Mouse (Mus musculus) gastrocnemius, adult 2 months (tissue): ENCODE data around the gene Rab43. TPM values are rescaled to one million over a fixed set of nuclear protein-coding genes. Genes with fewer than 3 reads are reported as not detected.
"Not testable (repeated sequence)": the region's sequence is repeated elsewhere in the genome, so short reads cannot be mapped to it uniquely, and the experiment has no call there.

Experiments
- DNase-seq: peaks from one replicate; pipeline ENCODE4 v3.0.0; 2022
- H3K27ac ChIP-seq: fragments of 200-600 bp; 2 replicates; pipeline ENCODE4 v1.8.1; 2022; ENCODE audit warnings: mild to moderate bottlenecking
- H3K4me3 ChIP-seq: fragments of 200-600 bp; 2 replicates; pipeline ENCODE4 v1.8.1; 2022; ENCODE audit warnings: mild to moderate bottlenecking, moderate library complexity
- CTCF ChIP-seq: fragments of 200-600 bp; IDR thresholded peaks from 2 replicates; pipeline ENCODE4 v1.8.1; 2022; ENCODE audit warnings: antibody characterized with exemption, mild to moderate bottlenecking, moderate library complexity
- intact Hi-C: fragments of 180-260 bp; cut with DNase I; formaldehyde crosslinking; loops from one replicate; pipeline ENCODE4 v1.15.1; 2025
- total RNA-seq, 2 experiments: library from RNA; stranded (reverse); gene quantifications; 2 replicates each; pipeline ENCODE4 v1.2.3; 2021

Gene Rab43
- total RNA-seq, 2 experiments from 2014 or later: 3.9 to 4.9 TPM

- DNase-seq: no peak
- TF ChIP-seq CTCF: no peak
- Histone ChIP-seq H3K27ac (no peak overlapping the region), H3K4me3 (no peak overlapping the region)
- intact Hi-C loops: no loop called here
These were observed 33.4 kb downstream of the Rab43 start for GRCm38 (mm10) chr6:87778294-87779173.

GRCm38 (mm10) chr6:87777842-87778241, 34.1 kb downstream of the Rab43 start, which contains the start of gene Gp9:
Gene Gp9 (plus strand): TSS chr6:87778072.
- Histone ChIP-seq H3K27ac (no peak within 1 kb of the TSS), H3K4me3 (no peak within 1 kb of the TSS)
- no peak for TF ChIP-seq CTCF
- intact Hi-C loops: no loop called here
- DNase-seq: no peak

DNA sequence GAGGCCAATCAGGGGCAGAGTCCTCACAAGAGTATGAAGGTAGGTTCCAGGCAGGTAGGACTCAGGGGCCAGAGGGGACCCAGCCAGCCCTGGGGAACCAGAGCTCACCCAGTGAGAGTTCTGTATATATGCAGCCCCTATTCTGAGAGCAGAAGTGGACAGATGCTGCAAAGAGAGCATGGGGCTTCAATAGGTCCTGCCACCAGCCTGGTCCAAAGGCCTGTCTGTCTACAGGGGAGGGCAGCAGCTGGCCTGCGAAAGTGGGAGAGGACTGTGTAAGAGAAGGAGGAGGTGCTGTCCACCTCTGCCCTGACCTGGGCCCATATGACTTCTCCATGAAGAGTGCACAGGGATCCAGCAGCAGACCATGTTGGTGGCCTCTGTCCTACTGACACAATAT, 35.3 kb downstream of the Rab43 start:
- TF ChIP-seq CTCF: no peak
- intact Hi-C loops: no loop called here
- DNase-seq: no peak

GRCm38 (mm10) chr6:87775588-87776245, 36.2 kb downstream of the Rab43 start:
- Histone ChIP-seq H3K27ac (no peak overlapping the region), H3K4me3 (no peak overlapping the region)
- intact Hi-C loops: no loop called here
- TF ChIP-seq CTCF: no peak
- no peak for DNase-seq

More for the DNA sequence above, 35.3 kb downstream of the Rab43 start:
- no peak overlapping the region for H3K4me3 ChIP-seq
- no peak overlapping the region for H3K27ac ChIP-seq

- TF ChIP-seq CTCF: no peak
- DNase-seq: no peak
- Histone ChIP-seq H3K27ac (no peak overlapping the region), H3K4me3 (no peak overlapping the region)
- intact Hi-C loops: no loop called here
These were observed 37.1 kb downstream of the Rab43 start for GRCm38 (mm10) chr6:87774909-87775308.

- no peak for TF ChIP-seq CTCF
- intact Hi-C loops: no loop called here
- H3K4me3 ChIP-seq: no peak overlapping the region
- no peak overlapping the region for H3K27ac ChIP-seq
- no peak for DNase-seq
These were observed 37.5 kb downstream of the Rab43 start for GRCm38 (mm10) chr6:87774466-87774865.

GRCm38 (mm10) chr6:87770626-87771025, 41.3 kb downstream of the Rab43 start:
- intact Hi-C loops: no loop called here
- peak; percentile 22; the same call in 1 of the 2 replicates for TF ChIP-seq CTCF
- no peak for DNase-seq
- Histone ChIP-seq H3K27ac (no peak overlapping the region), H3K4me3 (no peak overlapping the region)

GRCm38 (mm10) chr6:87764296-87764695, 47.7 kb downstream of the Rab43 start:
- H3K27ac ChIP-seq, DNase-seq, H3K4me3 ChIP-seq: not testable (repeated sequence)
- intact Hi-C loops: loop anchor here (5.0 to 10.0 kb wide), 3 partner anchors 48 to 233 kb away; partner anchors contain the start of genes Hmces and Rab43

GRCm38 (mm10) chr6:87763376-87764280, 48.3 kb downstream of the Rab43 start:
- DNase-seq: no peak
- TF ChIP-seq CTCF: peak; percentile 82
- peak overlapping the region; percentile 40; the same call in 1 of the 2 replicates for H3K27ac ChIP-seq
- H3K4me3 ChIP-seq: no peak overlapping the region
- intact Hi-C loops: loop anchor here (2.0 to 10.0 kb wide), 4 partner anchors 49 to 234 kb away; partner anchors contain the start of genes Hmces and Rab43

DNA sequence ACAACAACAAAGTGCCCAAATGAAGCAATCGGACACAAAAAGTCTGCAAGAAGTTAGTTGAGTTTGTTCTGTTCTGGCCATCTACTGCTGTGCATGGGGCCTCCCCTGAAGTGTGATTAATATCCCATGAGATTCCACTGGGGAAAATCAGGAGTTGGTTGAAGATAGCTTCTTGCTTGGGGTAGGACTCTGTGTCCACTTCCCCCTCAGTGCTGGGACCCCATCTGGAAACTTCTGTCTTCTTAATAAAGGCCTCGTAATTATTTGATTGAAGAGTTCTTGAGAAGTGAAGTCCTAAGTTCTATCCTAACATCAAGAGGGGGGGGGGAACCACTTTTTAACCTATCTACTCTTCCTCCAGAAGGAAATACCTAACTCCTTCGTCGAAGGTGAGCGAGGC, 49.8 kb downstream of the Rab43 start:
- Histone ChIP-seq H3K4me3 (no peak overlapping the region), H3K27ac (no peak overlapping the region)
- no peak for TF ChIP-seq CTCF
- no peak for DNase-seq
- intact Hi-C loops: loop anchor here (2.0 to 10.0 kb wide), 4 partner anchors 50 to 235 kb away; partner anchors contain the start of genes Hmces and Rab43

- intact Hi-C loops: loop anchor here (5.0 to 10.0 kb wide), 3 partner anchors 52 to 237 kb away; partner anchors contain the start of genes Hmces and Rab43
- Histone ChIP-seq H3K4me3 (no peak overlapping the region), H3K27ac (no peak overlapping the region)
- DNase-seq: no peak
- no peak for TF ChIP-seq CTCF
These were observed 52.1 kb downstream of the Rab43 start for GRCm38 (mm10) chr6:87759850-87760249.

GRCm38 (mm10) chr6:87759404-87759803, 52.6 kb downstream of the Rab43 start:
- no peak overlapping the region for H3K27ac ChIP-seq
- no peak for DNase-seq
- intact Hi-C loops: no loop called here
- H3K4me3 ChIP-seq: no peak overlapping the region
- no peak for TF ChIP-seq CTCF
